In genomic region chr6:71143154-71143893, GRCm38 (mm10) we compare ENCODE assay signal across 9 mouse cellular contexts. TPM values are rescaled to one million over a fixed set of nuclear protein-coding genes. Genes with fewer than 3 reads are reported as not detected.
A peak's percentile ranks its signal among the peaks of the same experiment; 100 is the strongest.
DNase-seq lines count a peak whose midpoint lies in the region; ATAC-seq lines count a peak whose summit lies in the region.
"Had no signal": no experiment of that assay in that cellular context is flagged by ENCODE, and none has a peak within 500 bp of the region (broad histone marks: within the 10 kb centered on the region; RNA-seq: fewer than 3 reads in every experiment).

No protein-coding gene starts in this region.

- DNase-seq in heart, postnatal 14 days, result no peak
- peak; percentile 36 for DNase-seq in cerebellum, adult 9-11 months
- no peak for DNase-seq in thymus, postnatal 25 days
- DNase-seq in spleen, postnatal 10 days (ENCODE audit: low spot score in 2 of 2), result no peak

- H3K4me1 ChIP-seq in heart, embryonic 11.5 days (ENCODE audit: control insufficient read depth, insufficient read depth, low read length), result peaks cover 4% of the 10 kb centered on the region; the same call in 1 of the 2 replicates
- H3K4me1 ChIP-seq in hindbrain, embryonic 12.5 days, result 0 out of 2 replicates have a peak, but pooled peaks cover 3% of the 10 kb centered on the region
- H3K4me1 ChIP-seq in limb, embryonic 15.5 days, result peaks cover 6% of the 10 kb centered on the region
- no peaks in the 10 kb centered on the region for H3K4me1 ChIP-seq in stomach, embryonic 15.5 days

- ATAC-seq in heart, embryonic 11.5 days (replicated peaks; ENCODE audit: insufficient number of reproducible peaks, low FRiP score, low TSS enrichment), result 0 out of 2 replicates have a peak, but pooled peaks have one; percentile 4
- 0 out of 2 replicates have a peak, but pooled peaks have one; percentile 7 for ATAC-seq in hindbrain, embryonic 12.5 days (ENCODE audit: low FRiP score)
- no peak for ATAC-seq in limb, embryonic 15.5 days (ENCODE audit: insufficient number of reproducible peaks, low FRiP score, low TSS enrichment, low read depth)
- 0 out of 2 replicates have a peak, but pooled peaks have one; percentile 11 for ATAC-seq in stomach, embryonic 15.5 days (ENCODE audit: insufficient read depth, low FRiP score, low read depth)

- intact Hi-C loops in heart, postnatal 14 days (cut with DNase I), result loop anchor here (10.0 kb wide), 1 partner anchor 131 kb away; the partner anchor contains the start of gene Krcc1

- H3K4me3 ChIP-seq in heart, embryonic 11.5 days (ENCODE audit: low read depth, low read length), result peak overlapping the region; percentile 60
- peak overlapping the region; percentile 62 for H3K4me3 ChIP-seq in hindbrain, embryonic 12.5 days
- peak overlapping the region; percentile 64 for H3K4me3 ChIP-seq in limb, embryonic 15.5 days
- peak overlapping the region; percentile 53 for H3K4me3 ChIP-seq in stomach, embryonic 15.5 days (replicated peaks)

- H3K9ac ChIP-seq in heart, embryonic 11.5 days (ENCODE audit: low read depth, low read length), result peak overlapping the region; percentile 78; the same call in 1 of the 2 replicates
- H3K9ac ChIP-seq in hindbrain, embryonic 12.5 days, result peak overlapping the region; percentile 73
- H3K9ac ChIP-seq in limb, embryonic 15.5 days, result peak overlapping the region; percentile 77
- H3K9ac ChIP-seq in stomach, embryonic 15.5 days, result peak overlapping the region; percentile 33; the same call in 1 of the 2 replicates

- WGBS in heart, embryonic 11.5 days (ENCODE audit: insufficient replicate concordance), result 1% methylated on average over 19 of the region's 19 CpGs
- 3% methylated on average over 19 of the region's 19 CpGs for WGBS in hindbrain, embryonic 12.5 days
- under 1% methylated on average over 19 of the region's 19 CpGs for WGBS in limb, embryonic 15.5 days
- 2% methylated on average over 19 of the region's 19 CpGs for WGBS in stomach, embryonic 15.5 days

- no peaks in the 10 kb centered on the region for H3K9me3 ChIP-seq in heart, embryonic 11.5 days (replicated peaks; ENCODE audit: control insufficient read depth, low read length)
- H3K9me3 ChIP-seq in hindbrain, embryonic 12.5 days (replicated peaks), result peaks cover 3% of the 10 kb centered on the region; the same call in 1 of the 2 replicates
- H3K9me3 ChIP-seq in limb, embryonic 15.5 days, result no peaks in the 10 kb centered on the region
- H3K9me3 ChIP-seq in stomach, embryonic 15.5 days, result no peaks in the 10 kb centered on the region

- H3K27me3 ChIP-seq in heart, embryonic 11.5 days (ENCODE audit: control insufficient read depth, insufficient read depth, low read length), result 0 out of 2 replicates have a peak, but pooled peaks cover 2% of the 10 kb centered on the region
- peaks cover 3% of the 10 kb centered on the region; the same call in 1 of the 2 replicates for H3K27me3 ChIP-seq in hindbrain, embryonic 12.5 days
- H3K27me3 ChIP-seq in limb, embryonic 15.5 days, result no peaks in the 10 kb centered on the region
- no peaks in the 10 kb centered on the region for H3K27me3 ChIP-seq in stomach, embryonic 15.5 days (replicated peaks)

- peak overlapping the region; percentile 82 for H3K4me2 ChIP-seq in heart, embryonic 11.5 days
- H3K4me2 ChIP-seq in hindbrain, embryonic 12.5 days (replicated peaks), result peak overlapping the region; percentile 84
- peak overlapping the region; percentile 84 for H3K4me2 ChIP-seq in limb, embryonic 15.5 days
- peak overlapping the region; percentile 89 for H3K4me2 ChIP-seq in stomach, embryonic 15.5 days

- H3K36me3 ChIP-seq in heart, embryonic 11.5 days (ENCODE audit: control insufficient read depth, insufficient read depth, low read length), result no peaks in the 10 kb centered on the region
- H3K36me3 ChIP-seq in hindbrain, embryonic 12.5 days, result no peaks in the 10 kb centered on the region
- no peaks in the 10 kb centered on the region for H3K36me3 ChIP-seq in limb, embryonic 15.5 days
- H3K36me3 ChIP-seq in stomach, embryonic 15.5 days, result no peaks in the 10 kb centered on the region

- no peak overlapping the region for H3K27ac ChIP-seq in heart, embryonic 11.5 days (ENCODE audit: low read depth, low read length)
- H3K27ac ChIP-seq in hindbrain, embryonic 12.5 days, result no peak overlapping the region
- H3K27ac ChIP-seq in limb, embryonic 15.5 days, result peak overlapping the region; percentile 87
- peak overlapping the region; percentile 60; the same call in 1 of the 2 replicates for H3K27ac ChIP-seq in stomach, embryonic 15.5 days

RNA-seq across cellular contexts. Expression of gene Thnsl2, which starts 0.9 kb away (rescaled TPM):
- 4.9 and 5.1 TPM in 2 replicates for polyA plus RNA-seq in heart, embryonic 11.5 days (2014; fragmentation: Nextera tagmentation; extraction: Ambion mirVana)
- total RNA-seq in heart, postnatal 14 days (2021), result 1 to 10 TPM; 3.8 to 6.4 TPM
- 5.3 and 5.4 TPM in 2 replicates for polyA plus RNA-seq in hindbrain, embryonic 12.5 days (2016; fragmentation: Nextera tagmentation; extraction: Ambion mirVana)
- 8.3 and 9.9 TPM in 2 replicates for polyA plus RNA-seq in limb, embryonic 15.5 days (2015; fragmentation: Nextera tagmentation; extraction: Ambion mirVana)
- 12.6 and 14.9 TPM in 2 replicates for polyA plus RNA-seq in stomach, embryonic 15.5 days (2015; fragmentation: Nextera tagmentation; extraction: Ambion mirVana)

RNA-seq across cellular contexts. Expression of gene Fabp1, which starts 56.3 kb away (rescaled TPM):
- polyA plus RNA-seq in heart, embryonic 11.5 days (2014; fragmentation: Nextera tagmentation; extraction: Ambion mirVana), result 1.4 TPM in 1 of 2 replicates, not detected in the other
- not detected for total RNA-seq in heart, postnatal 14 days (2021)
- polyA plus RNA-seq in hindbrain, embryonic 12.5 days (2016; fragmentation: Nextera tagmentation; extraction: Ambion mirVana), result not detected in 2 replicates
- polyA plus RNA-seq in limb, embryonic 15.5 days (2015; fragmentation: Nextera tagmentation; extraction: Ambion mirVana), result 0.88 and 1.4 TPM in 2 replicates
- 500 and 589 TPM in 2 replicates for polyA plus RNA-seq in stomach, embryonic 15.5 days (2015; fragmentation: Nextera tagmentation; extraction: Ambion mirVana)
- total RNA-seq: hematopoietic stem cell, adult 5-6 weeks had no signal

Comparison
In these comparisons a context has a peak if more than half of its experiments do, and no peak if none do; other contexts are left out.
1. H3K27ac ChIP-seq: peak in limb, embryonic 15.5 days (single experiment) and stomach, embryonic 15.5 days (single experiment); none in heart, embryonic 11.5 days (single experiment) and hindbrain, embryonic 12.5 days (single experiment).
2. RNA of gene Fabp1, which starts 56.3 kb away (polyA plus RNA-seq): 500 to 589 TPM in stomach, embryonic 15.5 days; 1.4 TPM in heart, embryonic 11.5 days, 0.88 to 1.4 TPM in limb, embryonic 15.5 days and not detected in hindbrain, embryonic 12.5 days; every median in the first group is over 100 times any median in the second.
3. Peak in every context shown above with its lines, with median percentiles within 50 percentile points of each other: H3K4me2 ChIP-seq, H3K4me3 ChIP-seq and H3K9ac ChIP-seq.